Mouse (Mus musculus) left cerebral cortex, postnatal 10 days (tissue): ENCODE data around the gene Barhl2. TPM values are rescaled to one million over a fixed set of nuclear protein-coding genes. Genes with fewer than 3 reads are reported as not detected.

Experiments
- DNase-seq, 2 experiments: peaks; one replicate each; pipeline ENCODE4 v3.0.0; 2021 to 2022; ENCODE audit warnings: low spot score in 2 of 2, mixed read lengths in 1 of 2; ENCODE audit errors: extremely low spot score in 1 of 2
- intact Hi-C: fragments of 180-260 bp; cut with DNase I; formaldehyde crosslinking; loops from one replicate; pipeline ENCODE4 v1.15.1; 2025
- total RNA-seq, 2 experiments: library from RNA; stranded (reverse); gene quantifications; 2 replicates each; pipeline ENCODE4 v1.2.3; 2021

Barhl2 gene
- total RNA-seq, 2 experiments from 2014 or later = 1.3 to 1.4 TPM

DNA sequence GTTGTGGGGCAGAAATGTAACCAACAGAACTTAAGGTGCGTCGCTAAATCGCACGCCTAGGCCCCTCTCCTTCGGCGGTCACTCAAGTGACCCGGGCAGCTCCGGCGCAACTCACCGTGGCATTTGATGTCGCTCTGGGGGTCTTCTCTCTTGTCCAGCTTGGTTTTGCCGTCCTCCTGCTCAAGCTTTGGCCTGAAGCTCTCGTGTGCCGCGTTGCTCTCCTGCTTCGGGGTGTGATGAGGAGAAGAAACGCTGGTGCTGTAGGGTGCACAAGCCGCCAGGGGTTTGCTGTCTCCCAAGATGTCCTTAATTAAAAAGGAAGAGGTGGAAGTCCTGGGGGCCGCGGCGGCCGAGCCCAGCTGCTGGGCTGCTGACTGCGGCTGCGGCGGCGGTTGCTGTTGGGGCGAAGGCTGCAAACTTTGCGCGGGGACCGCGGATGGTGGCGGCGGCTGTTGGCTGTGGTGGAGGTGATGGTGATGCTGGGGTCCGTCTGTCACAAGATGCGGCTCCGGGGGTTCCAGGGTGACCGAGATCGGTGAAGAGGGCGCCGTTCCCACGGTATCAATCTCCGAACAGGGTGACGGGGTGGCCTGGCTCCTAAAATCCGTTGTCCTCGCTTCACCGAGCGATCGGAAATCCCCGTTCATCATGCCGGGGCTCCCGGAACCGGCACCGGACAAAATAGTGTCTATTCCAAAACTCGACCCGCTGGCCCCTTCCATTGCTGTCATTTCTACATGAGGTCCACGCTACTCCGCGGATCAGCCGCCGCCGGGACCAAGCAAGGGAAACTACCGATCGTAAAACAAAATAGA lies 648 bp downstream of the Barhl2 start:
- no peak for DNase-seq
- intact Hi-C loops = loop anchor here (5.0 kb wide), 1 partner anchor 1265 kb away; no protein-coding TSS in a partner anchor

DNA sequence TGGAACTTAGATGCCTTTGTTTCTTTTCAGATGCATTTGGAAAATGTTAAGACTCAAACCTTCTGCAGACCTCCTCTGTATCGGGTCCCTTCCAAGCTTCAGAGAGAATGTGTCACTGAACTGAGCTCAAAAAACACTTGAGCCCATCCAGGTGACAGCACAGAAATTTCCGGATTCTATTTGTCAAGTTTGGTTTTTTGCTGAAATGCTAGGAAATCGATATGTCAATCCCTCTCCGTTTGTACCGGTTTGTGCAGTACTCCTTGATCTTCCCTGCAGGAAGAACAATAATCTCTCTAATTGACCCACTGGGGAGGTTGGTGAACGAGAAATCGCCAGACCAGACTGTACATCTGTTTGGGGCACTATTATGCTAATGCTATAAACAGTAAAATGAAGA lies 2.0 kb downstream of the Barhl2 start:
- intact Hi-C loops = loop anchor here (5.0 kb wide), 1 partner anchor 1266 kb away; no protein-coding TSS in a partner anchor
- no peak for DNase-seq

DNA sequence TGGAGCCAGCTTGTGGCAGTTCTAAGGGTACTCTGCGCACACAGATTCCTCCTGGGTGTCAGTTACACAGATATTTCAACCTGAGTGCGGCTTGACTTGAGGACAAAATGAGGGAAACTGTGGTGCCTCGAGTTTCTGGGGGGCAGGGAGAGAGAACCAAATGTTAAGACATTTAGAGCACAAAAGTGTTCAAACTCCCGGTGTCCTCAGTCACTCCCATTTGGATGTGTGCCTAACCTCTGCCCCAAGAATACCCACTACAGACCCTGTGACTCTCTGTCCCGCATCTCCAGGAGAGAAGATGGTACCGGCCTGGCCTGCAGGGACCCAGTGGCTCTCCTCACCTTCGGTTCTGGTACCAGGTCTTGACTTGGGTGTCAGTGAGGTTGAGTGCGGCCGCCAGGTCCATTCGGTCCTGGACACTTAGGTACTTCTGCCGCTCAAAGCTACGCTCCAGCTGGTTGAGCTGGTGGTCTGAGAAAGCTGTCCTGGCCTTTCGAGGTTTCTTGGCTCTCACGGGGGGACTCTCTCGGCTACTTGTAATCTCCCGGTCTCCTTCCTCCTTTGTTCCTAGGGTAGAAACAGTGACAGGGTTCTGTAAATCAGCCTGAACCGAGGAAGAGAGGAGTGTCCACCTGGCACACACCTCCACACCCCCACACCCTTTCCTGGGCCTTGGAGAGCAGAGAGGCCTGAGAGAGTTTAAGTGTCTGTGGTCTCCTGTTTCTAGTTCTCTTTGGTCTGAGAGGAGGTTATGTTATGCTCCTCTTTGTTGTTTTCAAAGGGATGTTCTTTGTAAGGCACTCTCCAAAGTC lies 2.7 kb downstream of the Barhl2 start:
- DNase-seq = no peak
- intact Hi-C loops = loop anchor here (5.0 kb wide), 1 partner anchor 1267 kb away; no protein-coding TSS in a partner anchor

DNA sequence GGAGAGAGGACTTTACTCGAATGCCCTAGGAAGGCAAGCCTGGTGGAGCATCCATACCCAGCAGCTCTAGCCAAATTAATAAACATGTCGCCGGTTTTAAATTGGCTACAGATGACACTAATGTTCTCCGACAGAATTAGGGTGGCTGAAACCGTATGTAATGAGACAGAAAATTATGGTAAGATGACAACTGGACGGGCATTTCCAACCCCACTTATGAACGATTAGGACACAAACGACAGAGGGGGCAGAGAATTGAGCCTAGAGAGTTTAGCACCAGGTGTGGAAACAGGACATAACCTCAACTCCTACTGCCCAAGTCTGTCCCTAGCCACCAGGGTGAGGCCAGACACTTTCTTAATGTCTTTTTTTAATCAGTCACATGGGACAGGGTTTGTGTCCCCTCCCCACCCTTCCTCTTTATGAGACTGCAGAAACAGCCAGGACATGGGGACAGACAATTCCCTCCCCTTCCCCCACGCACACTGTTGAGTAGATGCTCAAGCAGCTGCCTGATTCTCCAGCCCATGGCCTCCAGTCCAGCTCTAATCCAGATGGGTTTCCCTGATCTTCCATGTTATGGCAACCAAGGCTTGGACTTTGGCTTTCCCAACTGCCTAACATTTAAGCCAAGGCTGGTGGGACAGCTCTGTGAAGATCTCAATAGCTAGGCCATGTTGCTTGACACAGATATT lies 3.4 kb downstream of the Barhl2 start:
- intact Hi-C loops = loop anchor here (5.0 kb wide), 2 partner anchors 452 to 1268 kb away; no protein-coding TSS in a partner anchor
- DNase-seq = no peak

DNA sequence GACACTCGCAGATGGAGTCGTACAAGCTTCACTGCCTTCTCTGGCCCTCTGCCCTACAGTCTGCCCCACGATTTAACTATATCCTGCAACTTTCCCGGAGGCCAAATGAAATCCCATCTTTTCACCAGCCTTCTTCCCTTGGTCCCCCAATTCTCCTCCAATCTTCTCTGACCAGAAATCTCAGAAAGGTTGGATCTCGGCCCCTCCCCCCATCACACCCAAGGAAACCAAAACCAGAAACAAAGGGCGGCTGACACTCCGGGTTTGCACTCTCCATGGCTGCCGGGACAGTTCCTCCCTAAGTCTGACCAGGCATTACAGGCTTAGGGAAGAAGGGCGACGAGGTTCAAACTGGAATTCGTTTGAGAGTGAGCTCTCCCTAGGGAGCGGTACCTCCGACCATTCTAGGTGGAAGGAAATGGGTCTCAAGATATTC lies 4.1 kb downstream of the Barhl2 start:
- intact Hi-C loops = loop anchor here (5.0 kb wide), 1 partner anchor 452 kb away; no protein-coding TSS in a partner anchor
- no peak for DNase-seq

DNA sequence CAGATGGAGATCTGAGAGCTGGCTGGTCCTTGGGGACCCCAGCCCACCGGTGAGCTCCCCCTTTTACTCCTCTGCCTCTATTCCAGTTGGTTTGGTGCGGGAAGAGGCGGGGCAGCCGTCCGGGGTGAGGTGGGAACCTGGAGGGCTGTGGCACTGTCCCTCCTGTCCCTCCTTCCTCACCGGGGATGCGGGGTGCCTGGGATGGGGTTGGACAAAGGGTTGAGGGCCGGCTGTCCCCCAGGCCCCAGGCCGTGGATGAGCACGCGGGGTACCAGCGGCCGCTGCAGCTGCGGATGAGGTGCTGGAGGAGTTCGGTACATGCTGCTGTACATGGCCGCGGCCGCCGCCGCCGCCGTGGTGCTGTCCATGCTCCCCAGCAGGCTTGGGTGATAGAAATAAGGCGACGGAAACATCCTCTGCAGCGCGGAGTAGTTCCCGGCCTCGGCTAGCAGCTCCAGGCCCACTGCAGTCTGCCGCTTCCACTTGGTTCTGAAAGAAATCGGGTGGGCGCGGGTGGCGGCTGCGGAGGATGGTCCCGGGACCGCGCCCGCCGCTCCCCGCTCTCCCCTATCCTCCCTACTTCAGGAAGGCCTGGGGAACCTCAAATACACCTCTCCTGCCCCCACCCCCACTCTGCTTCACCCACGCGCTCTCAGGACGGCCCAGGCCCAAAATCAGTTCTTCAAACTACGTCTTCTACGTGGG lies 4.6 kb downstream of the Barhl2 start:
- DNase-seq = no peak
- intact Hi-C loops = loop anchor here (5.0 kb wide), 1 partner anchor 451 kb away; no protein-coding TSS in a partner anchor

DNA sequence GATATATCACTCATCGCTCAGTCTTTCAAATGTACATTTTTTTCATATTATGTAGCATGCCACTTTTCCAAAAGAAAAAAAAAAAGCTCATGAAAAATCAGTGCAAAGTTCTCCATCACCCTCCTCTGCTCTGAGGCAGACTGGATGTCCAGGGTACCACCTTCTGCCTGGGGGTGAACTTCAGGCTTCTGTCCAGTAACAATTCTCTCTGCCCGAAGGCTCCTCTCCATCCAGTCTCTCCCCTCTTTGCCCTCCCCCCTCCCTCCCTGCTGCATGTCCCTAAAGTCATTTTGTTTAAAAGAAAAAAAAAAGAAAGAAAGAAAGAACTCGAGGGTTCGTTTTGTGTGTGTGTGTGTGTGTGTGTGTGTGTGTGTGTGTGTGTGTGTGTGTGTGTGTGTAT lies 5.3 kb downstream of the Barhl2 start:
- no peak for DNase-seq
- intact Hi-C loops = loop anchor here (5.0 kb wide), 1 partner anchor 450 kb away; no protein-coding TSS in a partner anchor

DNA sequence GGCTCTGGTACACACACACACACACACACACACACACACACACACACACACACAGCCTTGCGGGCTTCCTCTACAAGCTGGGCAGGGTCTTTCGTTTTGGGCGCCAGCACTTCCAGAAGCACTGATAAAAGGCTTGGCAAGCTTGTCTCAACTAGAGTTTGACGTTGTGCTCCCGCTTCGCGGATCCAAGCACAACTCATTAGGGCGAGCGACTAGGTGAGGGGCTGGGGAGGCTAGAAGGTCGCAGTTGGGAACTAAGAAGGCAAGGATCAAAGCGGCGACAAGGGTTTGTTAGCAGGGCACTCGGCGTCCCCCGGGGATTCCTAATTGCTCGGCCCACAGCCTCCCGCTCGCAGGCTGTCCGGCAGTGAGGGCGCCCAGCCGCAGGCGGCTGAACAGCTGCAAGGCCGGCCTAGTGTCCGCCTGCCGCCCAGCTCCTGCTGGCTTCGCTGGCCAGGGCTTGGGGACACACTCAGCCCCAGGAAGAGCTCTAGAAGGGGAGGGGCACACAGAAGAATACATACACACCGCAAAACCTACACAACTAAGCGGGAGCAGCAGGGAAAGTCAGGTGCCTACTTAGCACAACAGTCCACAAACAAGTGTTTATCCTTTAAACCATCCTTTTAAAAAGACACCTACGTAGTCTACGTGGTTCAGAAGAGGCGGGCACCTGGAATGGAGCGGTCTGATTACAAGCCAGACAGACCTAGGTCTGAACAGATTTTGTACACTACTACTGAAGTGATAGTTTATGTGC lies 6.1 kb downstream of the Barhl2 start:
- intact Hi-C loops = loop anchor here (5.0 kb wide), 1 partner anchor 450 kb away; no protein-coding TSS in a partner anchor
- no peak for DNase-seq

DNA sequence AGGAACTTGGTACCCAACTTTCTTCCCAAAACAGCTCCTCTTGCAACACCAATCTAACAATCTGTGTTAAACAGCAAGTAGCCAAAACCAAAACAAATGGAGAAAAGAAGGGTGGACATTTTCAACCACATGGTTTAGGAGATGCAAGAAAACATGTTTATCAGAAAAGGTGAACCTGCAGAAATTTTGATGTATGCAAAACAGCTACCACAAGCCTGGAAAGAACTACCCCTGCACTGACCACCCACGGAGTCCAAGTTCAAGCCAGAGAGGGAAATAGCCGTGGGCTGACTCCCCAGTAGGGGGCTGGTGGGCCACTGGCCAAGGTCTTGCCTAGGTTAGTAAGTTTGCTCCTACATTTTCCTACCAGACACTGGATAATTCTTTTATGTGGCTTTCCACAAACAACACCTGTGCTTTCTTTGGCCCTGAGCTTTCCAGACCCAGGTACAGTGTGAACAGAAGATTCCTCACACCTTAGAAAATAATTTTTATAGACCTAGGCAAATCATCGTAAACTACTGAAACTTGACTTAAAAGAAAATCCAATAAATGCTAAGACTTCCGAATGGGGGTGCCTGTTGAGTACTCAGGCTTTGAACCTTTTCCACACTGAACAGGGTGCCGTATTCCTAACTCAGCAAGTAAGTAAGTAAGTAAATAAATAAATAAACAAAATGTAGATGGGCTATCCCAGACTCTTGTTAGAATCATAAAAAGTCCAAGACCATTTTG lies 7.4 kb downstream of the Barhl2 start:
- no peak for DNase-seq
- intact Hi-C loops = loop anchor here (5.0 kb wide), 1 partner anchor 448 kb away; no protein-coding TSS in a partner anchor

DNA sequence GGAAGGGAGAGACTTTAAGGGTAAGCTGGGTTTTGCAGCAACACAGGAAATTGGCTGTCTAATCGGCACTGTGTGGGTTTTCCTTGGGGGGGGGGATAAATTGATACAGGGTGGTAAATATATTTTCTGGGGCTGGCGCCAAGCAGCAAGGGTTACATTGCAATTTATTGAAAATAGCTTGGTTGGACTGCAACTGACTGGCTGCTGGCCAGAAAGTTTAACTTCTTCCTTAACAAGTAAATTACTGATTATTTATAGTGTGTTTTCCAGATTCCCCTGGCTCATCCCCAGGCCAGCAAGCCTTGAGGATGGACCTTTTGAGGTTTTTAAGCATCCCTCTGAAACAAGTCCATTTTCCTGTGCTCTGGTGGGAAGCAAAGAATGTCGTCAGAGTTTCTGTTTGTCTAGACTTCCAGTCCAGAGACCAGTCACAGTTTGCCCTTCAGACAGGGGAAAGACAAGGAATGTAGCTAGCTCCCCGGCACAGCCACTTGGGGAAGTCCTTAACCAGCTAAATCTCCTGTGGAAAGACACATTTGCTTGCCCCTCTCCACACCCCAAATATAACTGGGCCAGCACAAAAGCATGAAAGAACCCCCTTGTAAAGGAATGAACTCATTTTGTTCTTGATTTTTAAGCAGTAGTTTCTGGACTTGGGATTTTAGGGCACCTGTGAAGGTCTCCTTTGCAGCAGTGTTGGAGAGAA lies 8.1 kb downstream of the Barhl2 start:
- intact Hi-C loops = loop anchor here (5.0 kb wide), 1 partner anchor 448 kb away; no protein-coding TSS in a partner anchor
- DNase-seq = no peak

DNA sequence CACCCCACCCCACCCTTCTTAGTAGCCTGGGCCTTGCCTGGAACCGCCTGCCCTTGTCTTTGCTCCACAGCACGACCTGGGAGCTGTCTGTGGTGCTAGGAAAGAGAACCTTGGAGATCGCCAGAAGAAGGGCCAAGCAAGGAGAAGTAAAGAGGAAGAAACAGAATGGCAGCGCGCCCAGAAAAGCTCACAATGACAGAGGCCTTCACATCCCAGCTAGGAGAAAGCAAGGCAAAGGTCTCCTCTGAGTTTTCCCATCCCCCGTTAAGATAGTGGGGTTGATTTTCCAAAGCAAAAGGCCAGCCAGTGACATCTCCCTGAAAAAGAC lies 9.2 kb downstream of the Barhl2 start:
- intact Hi-C loops = no loop called here
- no peak for DNase-seq

DNA sequence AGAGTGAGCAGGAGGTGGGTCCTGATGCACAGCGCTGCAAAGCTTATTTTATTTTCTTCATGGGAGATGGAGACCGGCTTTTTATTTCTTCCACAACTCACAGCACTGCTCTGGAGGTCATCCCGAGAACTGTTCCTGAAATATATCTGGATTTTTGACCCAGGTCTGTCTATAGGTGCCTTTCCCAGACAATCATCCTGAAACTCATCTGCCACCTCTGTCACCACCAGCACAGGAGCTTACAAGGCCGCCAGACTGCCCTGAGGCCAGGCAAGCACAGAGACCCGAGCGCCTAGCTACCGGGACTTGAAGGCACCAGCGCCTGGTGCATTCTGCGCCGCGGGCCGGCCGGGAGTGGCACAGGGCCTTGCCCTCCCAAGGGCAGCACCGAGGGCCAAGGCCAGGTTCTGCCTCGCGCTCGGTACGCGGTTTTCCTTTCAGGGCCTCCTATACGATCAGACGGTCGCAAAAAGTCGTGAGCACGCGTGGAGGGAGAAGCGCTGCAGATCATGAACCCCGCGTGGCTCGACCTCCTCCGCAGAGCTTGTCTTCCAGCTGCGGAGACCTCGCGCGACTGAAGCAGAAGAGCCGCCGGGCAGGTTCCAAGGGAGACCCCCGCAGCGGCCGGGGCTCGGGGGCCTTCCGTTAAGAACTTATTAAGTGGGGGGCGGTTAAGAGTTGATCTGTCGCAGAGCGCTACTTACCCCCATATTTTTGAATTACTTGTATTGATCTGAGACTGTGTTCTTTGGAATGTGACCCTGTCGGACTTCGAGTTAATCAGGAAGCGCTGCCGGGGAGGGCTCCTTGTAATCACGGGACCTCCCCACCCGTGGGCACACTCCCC lies 9.8 kb downstream of the Barhl2 start:
- intact Hi-C loops = no loop called here
- no peak for DNase-seq

DNA sequence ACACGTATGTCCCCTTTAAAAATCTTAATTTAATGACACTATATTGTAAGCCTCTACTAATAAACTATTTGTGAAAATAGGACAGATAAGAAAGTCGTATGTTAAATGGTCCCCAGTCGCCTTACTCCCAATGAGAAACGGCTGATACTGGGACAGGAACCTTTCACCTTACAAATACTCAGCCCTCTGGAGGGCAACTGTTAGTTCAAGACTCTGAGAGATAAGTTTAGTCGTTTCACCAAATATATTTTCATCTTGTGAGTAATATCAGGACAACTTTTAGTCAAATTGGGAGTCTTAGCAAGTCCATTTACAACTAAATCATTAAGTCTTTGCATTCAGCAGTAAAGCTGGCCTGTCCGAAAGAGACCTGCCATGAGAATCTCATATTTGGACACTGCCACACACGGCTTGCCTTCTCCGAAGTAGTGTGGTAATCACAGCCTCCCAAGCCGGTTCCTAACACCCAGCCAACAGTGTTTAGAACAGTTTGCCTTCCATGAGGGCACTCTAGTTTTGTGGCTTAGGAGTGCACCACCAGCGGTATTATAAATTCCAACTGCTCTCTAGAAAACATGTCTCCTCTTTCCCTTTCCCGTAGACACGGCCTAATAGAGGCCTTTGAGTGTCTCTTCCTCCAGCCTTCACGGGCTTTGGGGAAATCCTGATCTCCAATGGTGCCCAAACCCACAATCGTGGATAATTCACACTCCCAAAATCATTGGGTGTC lies 10.7 kb downstream of the Barhl2 start:
- no peak for DNase-seq
- intact Hi-C loops = no loop called here

DNA sequence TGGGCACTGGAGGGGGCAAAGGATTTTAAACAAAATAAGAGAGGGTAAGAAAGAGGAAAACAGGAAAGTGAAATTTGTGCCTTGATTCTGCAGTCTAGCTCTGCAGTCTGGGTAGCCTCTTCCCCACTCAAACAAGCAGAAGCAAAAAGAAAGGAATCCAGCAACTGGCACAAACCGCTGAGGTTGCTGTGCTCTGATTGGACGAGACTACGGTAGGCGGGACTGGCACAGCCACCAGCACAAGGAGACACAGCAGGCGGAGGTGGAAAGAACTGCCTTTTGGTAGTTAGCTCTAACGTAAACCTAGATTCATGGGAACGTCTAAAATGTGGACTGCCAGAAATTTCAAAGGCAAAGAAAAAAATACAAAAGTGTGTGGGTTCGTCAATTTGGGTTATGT lies 11.4 kb downstream of the Barhl2 start:
- intact Hi-C loops = no loop called here
- no peak for DNase-seq

DNA sequence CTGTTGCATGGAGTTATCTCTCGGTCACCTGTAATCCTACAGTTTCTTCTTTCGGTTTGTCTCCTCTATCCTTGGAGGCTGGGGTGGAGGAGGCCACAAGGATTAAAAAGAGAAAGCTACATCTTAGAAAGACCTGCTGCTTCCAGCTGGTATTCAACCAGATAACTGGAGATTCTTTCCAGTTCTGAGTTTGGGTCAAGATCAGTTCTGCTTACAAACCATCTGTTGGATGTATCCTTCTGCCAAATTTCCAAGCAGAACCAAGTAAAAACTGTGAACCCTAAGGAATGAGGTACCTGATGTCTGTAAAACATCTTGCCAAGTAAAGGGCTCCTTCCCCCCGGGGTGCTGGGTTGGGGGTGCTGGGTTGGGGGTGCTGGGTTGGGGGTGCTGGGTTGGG lies 12.3 kb downstream of the Barhl2 start:
- DNase-seq = no peak
- intact Hi-C loops = no loop called here
